Mouse (Mus musculus) embryonic facial prominence, embryonic 11.5 days (tissue): Measurements from ENCODE around the gene Ptgs1. TPM values are rescaled to one million over a fixed set of nuclear protein-coding genes. Genes with fewer than 3 reads are reported as not detected.

Source experiments
- ATAC-seq: fragments of 200-750 bp; cut with Nextera tagmentation; replicated peaks from 2 replicates; pipeline ENCODE4 v1.8.0; 2017; ENCODE audit warnings: low read depth; ENCODE audit not compliant: insufficient number of reproducible peaks, low FRiP score, low TSS enrichment
- DNase-seq: peaks from one replicate; pipeline ENCODE4 v3.0.0-alpha.2; 2015; ENCODE audit warnings: low spot score
- H3K27ac ChIP-seq: fragments of 300-500 bp; sonication (generic); replicated peaks from 2 replicates; pipeline ENCODE4 v1.5.1; 2014; ENCODE audit warnings: mild to moderate bottlenecking, low read depth, low read length, control low read depth
- H3K27me3 ChIP-seq: fragments of 300-500 bp; sonication (generic); 2 replicates; pipeline ENCODE4 v1.6.1; 2014; ENCODE audit warnings: mild to moderate bottlenecking, low read length, moderate library complexity, mixed read lengths; ENCODE audit not compliant: control insufficient read depth, insufficient read depth
- H3K36me3 ChIP-seq: fragments of 300-500 bp; sonication (generic); replicated peaks from 2 replicates; pipeline ENCODE4 v1.6.1; 2014; ENCODE audit warnings: low read depth, mild to moderate bottlenecking, low read length, moderate library complexity, mixed read lengths; ENCODE audit not compliant: control insufficient read depth, insufficient read depth
- H3K4me1 ChIP-seq: fragments of 300-500 bp; sonication (generic); 2 replicates; pipeline ENCODE4 v1.6.1; 2014; ENCODE audit warnings: low read length, mixed read lengths; ENCODE audit not compliant: control insufficient read depth, insufficient read depth
- H3K4me2 ChIP-seq: fragments of 300-500 bp; sonication (generic); 2 replicates; pipeline ENCODE4 v1.6.1; 2014; ENCODE audit warnings: low read depth, mild to moderate bottlenecking, control low read depth, low read length, moderate library complexity
- H3K4me3 ChIP-seq: fragments of 300-500 bp; sonication (generic); 2 replicates; pipeline ENCODE4 v1.5.1; 2014; ENCODE audit warnings: low read depth, low read length, control low read depth
- H3K9ac ChIP-seq: fragments of 300-500 bp; sonication (generic); replicated peaks from 2 replicates; pipeline ENCODE4 v1.6.1; 2014; ENCODE audit warnings: mild to moderate bottlenecking, control low read depth, low read length
- H3K9me3 ChIP-seq: fragments of 300-500 bp; sonication (generic); replicated peaks from 2 replicates; pipeline ENCODE4 v1.6.1; 2016; ENCODE audit warnings: mild to moderate bottlenecking, low read length, inconsistent platforms, mixed read lengths; ENCODE audit not compliant: control insufficient read depth
- WGBS: fragments of 180-500 bp; shearing (Covaris S2); extraction: QIAGEN DNeasy Blood & Tissue Kit; methylation state at CpG from one replicate; pipeline ENCODE4 v1.1.7; 2014; 5-methylcytosine and 5-hydroxymethylcytosine counted together
- polyA plus RNA-seq: library from polyadenylated mRNA; unstranded; fragments of >200 nt; fragmentation: Nextera tagmentation; extraction: Ambion mirVana; gene quantifications from 2 replicates; pipeline ENCODE4 v1.2.1, GENCODE M21; 2014

Ptgs1 gene
- polyA plus RNA-seq, 1 experiment from 2014 or later: 5.7 TPM

GRCm38 (mm10) chr2:36197919-36198881 is 32.0 kb upstream of the Ptgs1 start:
- Histone ChIP-seq H3K4me1 (peaks cover 2% of the 10 kb centered on the region; the same call in 1 of the 2 replicates), H3K27me3 (peaks cover 21% of the 10 kb centered on the region), H3K9ac (peak overlapping the region; percentile 18; the same call in 1 of the 2 replicates), H3K4me2 (peak overlapping the region; percentile 29), H3K27ac (no peak overlapping the region), H3K36me3 (no peaks in the 10 kb centered on the region), H3K4me3 (no peak overlapping the region), H3K9me3 (no peaks in the 10 kb centered on the region)
- no peak for DNase-seq
- peak; percentile 57; the same call in 1 of the 2 replicates for ATAC-seq
- 15% methylated on average over 20 of the region's 20 CpGs for WGBS

DNA sequence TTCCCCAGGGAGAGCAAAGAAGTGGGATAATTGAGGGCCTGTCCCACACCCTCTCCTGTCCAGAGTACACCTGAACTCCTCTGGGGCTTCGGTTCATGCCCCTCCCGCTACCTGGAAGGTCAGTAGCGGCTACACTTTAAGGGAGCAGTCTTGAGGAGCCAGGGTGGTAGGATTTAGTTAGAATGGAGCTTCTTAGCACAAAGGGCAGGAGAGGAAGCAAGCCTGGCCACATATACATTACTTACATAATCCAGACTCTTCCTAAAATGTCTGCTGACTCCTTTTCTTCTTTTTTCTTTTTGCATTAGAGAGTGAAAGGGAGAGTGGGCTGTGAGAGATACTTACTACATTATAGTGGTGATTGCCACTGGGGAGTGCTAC is 31.4 kb upstream of the Ptgs1 start:
- no peak overlapping the region for H3K4me3 ChIP-seq
- H3K4me1 ChIP-seq: peaks cover 2% of the 10 kb centered on the region
- H3K36me3 ChIP-seq: no peaks in the 10 kb centered on the region
- no peak overlapping the region for H3K4me2 ChIP-seq
- WGBS: 18% methylated on average over 3 of the region's 3 CpGs
- ATAC-seq (no peak), DNase-seq (no peak)
- H3K9me3 ChIP-seq: no peaks in the 10 kb centered on the region
- H3K27me3 ChIP-seq: peaks cover 21% of the 10 kb centered on the region
- H3K27ac ChIP-seq: no peak overlapping the region
- no peak overlapping the region for H3K9ac ChIP-seq

- H3K4me1 ChIP-seq: peaks cover 2% of the 10 kb centered on the region
- H3K9me3 ChIP-seq: no peaks in the 10 kb centered on the region
- no peak for ATAC-seq
- H3K4me2 ChIP-seq: no peak overlapping the region
- 98% methylated on average over 2 of the region's 2 CpGs for WGBS
- H3K27me3 ChIP-seq: peaks cover 26% of the 10 kb centered on the region
- H3K4me3 ChIP-seq: no peak overlapping the region
- DNase-seq: no peak
- H3K36me3 ChIP-seq: no peaks in the 10 kb centered on the region
- H3K9ac ChIP-seq: no peak overlapping the region
- H3K27ac ChIP-seq: no peak overlapping the region
These were observed 29.4 kb upstream of the Ptgs1 start for GRCm38 (mm10) chr2:36200813-36201212.

- 23% methylated on average over 18 of the region's 18 CpGs for WGBS
- no peak for DNase-seq
- H3K27ac ChIP-seq: no peak overlapping the region
- no peaks in the 10 kb centered on the region for H3K9me3 ChIP-seq
- ATAC-seq: no peak
- H3K9ac ChIP-seq: no peak overlapping the region
- peaks cover 26% of the 10 kb centered on the region for H3K27me3 ChIP-seq
- H3K4me2 ChIP-seq: no peak overlapping the region
- H3K4me3 ChIP-seq: no peak overlapping the region
- no peaks in the 10 kb centered on the region for H3K36me3 ChIP-seq
- H3K4me1 ChIP-seq: peaks cover 2% of the 10 kb centered on the region
These were observed 28.2 kb upstream of the Ptgs1 start for GRCm38 (mm10) chr2:36201756-36202610.

DNA sequence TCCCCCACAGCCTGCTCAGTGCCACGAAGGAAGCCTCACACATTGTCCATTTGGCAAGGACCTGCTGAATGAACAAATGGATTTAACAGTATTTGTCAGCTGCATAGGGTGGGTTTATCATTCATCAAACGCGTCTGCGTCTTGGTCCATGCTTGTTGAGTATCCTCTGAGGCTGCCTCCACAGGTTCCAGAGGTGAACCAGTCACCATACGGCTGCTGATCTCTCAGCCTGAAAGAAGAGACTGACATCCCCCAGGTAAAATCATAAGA is 27.7 kb upstream of the Ptgs1 start:
- H3K36me3 ChIP-seq: no peaks in the 10 kb centered on the region
- no peaks in the 10 kb centered on the region for H3K9me3 ChIP-seq
- H3K4me2 ChIP-seq: peak overlapping the region; percentile 78
- ATAC-seq (no peak), DNase-seq (no peak)
- H3K27ac ChIP-seq: no peak overlapping the region
- WGBS: 20% methylated on average over 5 of the region's 5 CpGs
- no peak overlapping the region for H3K9ac ChIP-seq
- H3K27me3 ChIP-seq: peaks cover 26% of the 10 kb centered on the region
- H3K4me3 ChIP-seq: no peak overlapping the region
- peaks cover 2% of the 10 kb centered on the region for H3K4me1 ChIP-seq

GRCm38 (mm10) chr2:36203011-36203825 is 27.0 kb upstream of the Ptgs1 start:
- peak overlapping the region; percentile 44; the same call in 1 of the 2 replicates for H3K9ac ChIP-seq
- peaks cover 26% of the 10 kb centered on the region for H3K27me3 ChIP-seq

DNA sequence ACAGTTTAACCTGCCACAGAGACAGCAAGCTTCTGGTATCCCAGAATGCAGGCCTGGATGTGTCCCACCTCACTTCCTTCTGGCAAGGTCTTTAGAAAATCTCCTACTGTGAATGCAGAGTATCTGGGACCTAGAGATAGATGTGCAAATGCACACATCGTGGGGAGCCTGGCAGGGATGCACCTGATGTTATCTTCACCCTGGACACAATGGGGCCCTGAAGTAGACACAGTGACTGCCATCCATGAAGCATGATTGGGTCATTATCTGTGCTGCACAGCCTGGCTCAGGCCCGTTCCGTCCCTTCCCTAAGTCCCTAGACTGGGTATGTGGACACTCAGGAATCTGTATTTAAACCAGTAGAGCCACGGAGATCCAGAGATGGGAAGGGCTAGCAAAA is 25.6 kb upstream of the Ptgs1 start:
- H3K4me1 ChIP-seq: peaks cover 2% of the 10 kb centered on the region; the same call in 1 of the 2 replicates
- no peaks in the 10 kb centered on the region for H3K9me3 ChIP-seq
- no peak overlapping the region for H3K4me3 ChIP-seq
- no peak overlapping the region for H3K27ac ChIP-seq
- 56% methylated on average over 4 of the region's 4 CpGs for WGBS
- H3K4me2 ChIP-seq: no peak overlapping the region
- H3K9ac ChIP-seq: no peak overlapping the region
- H3K27me3 ChIP-seq: peaks cover 26% of the 10 kb centered on the region
- no peak for ATAC-seq
- DNase-seq: no peak
- no peaks in the 10 kb centered on the region for H3K36me3 ChIP-seq

More at GRCm38 (mm10) chr2:36203011-36203825, 27.0 kb upstream of the Ptgs1 start:
- ATAC-seq (no peak), DNase-seq (peak; percentile 71)
- no peak overlapping the region for H3K27ac ChIP-seq
- 1% methylated on average over 39 of the region's 39 CpGs for WGBS
- H3K4me1 ChIP-seq: peaks cover 2% of the 10 kb centered on the region
- no peaks in the 10 kb centered on the region for H3K9me3 ChIP-seq
- peak overlapping the region; percentile 78 for H3K4me2 ChIP-seq
- H3K4me3 ChIP-seq: peak overlapping the region; percentile 33
- H3K36me3 ChIP-seq: no peaks in the 10 kb centered on the region
